Mouse (Mus musculus): Measurements from ENCODE around the gene Hist1h1t. TPM values are rescaled to one million over a fixed set of nuclear protein-coding genes. Genes with fewer than 3 reads are reported as not detected.
"Not testable (repeated sequence)": the region's sequence is repeated elsewhere in the genome, so short reads cannot be mapped to it uniquely, and the experiment has no call there.

Gene Hist1h1t
- polyA plus RNA-seq, 1 experiment from 2014 or later: not detected

- Histone ChIP-seq H3K9me3 (replicated peaks) (no peaks in the 10 kb centered on the region), H3K4me3 (no peak overlapping the region), H3K36me3 (no peaks in the 10 kb centered on the region), H3K27me3 (replicated peaks) (0 out of 2 replicates have a peak, but pooled peaks cover 4% of the 10 kb centered on the region), H3K4me2 (no peak overlapping the region), H3K4me1 (peaks cover 31% of the 10 kb centered on the region), H3K9ac (no peak overlapping the region), H3K27ac (no peak overlapping the region)
- 56% methylated on average over 4 of the region's 4 CpGs for WGBS (ENCODE audit: insufficient replicate concordance)
- no peak for ATAC-seq
These were observed 6.6 kb downstream of the Hist1h1t start for GRCm38 (mm10) chr13:23702220-23702619.

DNA sequence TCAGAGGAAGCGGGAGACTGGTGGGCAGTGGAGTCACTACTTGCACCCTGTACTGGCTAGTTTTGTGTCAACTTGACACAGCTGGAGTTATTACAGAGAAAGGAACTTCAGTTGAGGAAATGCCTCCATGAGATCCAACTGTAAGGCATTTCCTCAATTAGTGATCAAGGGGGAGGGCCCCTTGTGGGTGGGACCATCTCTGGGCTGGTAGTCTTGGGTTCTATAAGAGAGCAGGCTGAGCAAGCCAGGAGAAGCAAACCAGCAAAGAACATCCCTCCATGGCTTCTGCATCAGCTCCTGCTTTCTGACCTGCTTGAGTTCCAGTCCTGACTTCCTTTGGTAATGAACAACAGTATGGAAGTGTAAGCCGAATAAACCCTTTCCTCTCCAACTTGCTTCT, 7.2 kb downstream of the Hist1h1t start:
- 74% methylated on average over 2 of the region's 2 CpGs for WGBS (ENCODE audit: insufficient replicate concordance)
- not testable (repeated sequence) for ATAC-seq; H3K4me2 ChIP-seq; H3K36me3 ChIP-seq; H3K27me3 ChIP-seq (replicated peaks); H3K27ac ChIP-seq; H3K9me3 ChIP-seq (replicated peaks); H3K4me3 ChIP-seq; H3K9ac ChIP-seq
- H3K4me1 ChIP-seq: peaks cover 28% of the 10 kb centered on the region

GRCm38 (mm10) chr13:23705751-23706356, 10.2 kb downstream of the Hist1h1t start:
- H3K4me3 ChIP-seq: no peak overlapping the region
- H3K27me3 ChIP-seq (replicated peaks): peaks cover 28% of the 10 kb centered on the region
- 72% methylated on average over 7 of the region's 7 CpGs for WGBS (ENCODE audit: insufficient replicate concordance)
- H3K9me3 ChIP-seq (replicated peaks): no peaks in the 10 kb centered on the region
- H3K9ac ChIP-seq: no peak overlapping the region
- H3K4me2 ChIP-seq: no peak overlapping the region
- H3K4me1 ChIP-seq: peaks cover 26% of the 10 kb centered on the region
- no peak overlapping the region for H3K27ac ChIP-seq
- no peaks in the 10 kb centered on the region for H3K36me3 ChIP-seq
- ATAC-seq: no peak

- H3K27me3 ChIP-seq (replicated peaks): peaks cover 36% of the 10 kb centered on the region
- no peaks in the 10 kb centered on the region for H3K9me3 ChIP-seq (replicated peaks)
- 78% methylated on average over 12 of the region's 12 CpGs for WGBS (ENCODE audit: insufficient replicate concordance)
- no peak overlapping the region for H3K9ac ChIP-seq
- H3K4me2 ChIP-seq: no peak overlapping the region
- no peak for ATAC-seq
- no peak overlapping the region for H3K27ac ChIP-seq
- H3K4me1 ChIP-seq: peaks cover 25% of the 10 kb centered on the region
- no peaks in the 10 kb centered on the region for H3K36me3 ChIP-seq
- no peak overlapping the region for H3K4me3 ChIP-seq
These were observed 11.2 kb downstream of the Hist1h1t start for GRCm38 (mm10) chr13:23706771-23707170.

DNA sequence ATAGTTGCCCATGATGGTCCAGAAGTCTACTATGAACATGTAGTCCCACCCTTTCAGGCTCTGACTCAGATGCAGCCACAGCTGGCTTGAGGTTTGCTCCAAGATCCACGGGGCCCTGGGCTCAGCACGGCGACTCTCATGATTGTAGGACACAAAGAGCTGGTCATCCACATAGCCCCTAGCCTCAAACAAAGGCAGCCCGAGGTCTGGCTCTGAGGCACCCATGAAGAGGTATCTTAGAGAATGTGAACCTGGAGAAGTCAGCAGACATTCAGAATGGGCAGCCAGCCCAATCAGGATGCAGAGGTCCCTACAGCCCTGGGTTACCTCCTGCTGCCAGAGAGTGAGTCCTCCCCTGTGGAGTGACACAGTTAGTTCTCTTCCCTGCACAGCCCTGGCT, 12.4 kb downstream of the Hist1h1t start:
- no peaks in the 10 kb centered on the region for H3K36me3 ChIP-seq
- no peaks in the 10 kb centered on the region for H3K9me3 ChIP-seq (replicated peaks)
- peaks cover 36% of the 10 kb centered on the region for H3K27me3 ChIP-seq (replicated peaks)
- no peak overlapping the region for H3K4me3 ChIP-seq
- no peak overlapping the region for H3K27ac ChIP-seq
- no peak overlapping the region for H3K4me2 ChIP-seq
- no peak overlapping the region for H3K9ac ChIP-seq
- peaks cover 24% of the 10 kb centered on the region for H3K4me1 ChIP-seq
- ATAC-seq: no peak
- WGBS (ENCODE audit: insufficient replicate concordance): 76% methylated on average over 4 of the region's 4 CpGs

GRCm38 (mm10) chr13:23708654-23709053, 13.0 kb downstream of the Hist1h1t start:
- H3K27ac ChIP-seq: no peak overlapping the region
- no peaks in the 10 kb centered on the region for H3K36me3 ChIP-seq
- H3K9ac ChIP-seq: no peak overlapping the region
- H3K27me3 ChIP-seq (replicated peaks): peaks cover 36% of the 10 kb centered on the region
- no peak overlapping the region for H3K4me3 ChIP-seq
- H3K4me1 ChIP-seq: peaks cover 22% of the 10 kb centered on the region
- H3K4me2 ChIP-seq: no peak overlapping the region
- H3K9me3 ChIP-seq (replicated peaks): no peaks in the 10 kb centered on the region
- ATAC-seq: no peak
- WGBS (ENCODE audit: insufficient replicate concordance): 77% methylated on average over 4 of the region's 4 CpGs

GRCm38 (mm10) chr13:23709714-23710373, 14.2 kb downstream of the Hist1h1t start:
- peak overlapping the region; percentile 68 for H3K4me2 ChIP-seq
- peak overlapping the region; percentile 57 for H3K4me3 ChIP-seq
- no peaks in the 10 kb centered on the region for H3K36me3 ChIP-seq
- 37% methylated on average over 15 of the region's 15 CpGs for WGBS (ENCODE audit: insufficient replicate concordance)
- H3K4me1 ChIP-seq: peaks cover 22% of the 10 kb centered on the region
- peak overlapping the region; percentile 59 for H3K27ac ChIP-seq
- ATAC-seq: 0 out of 2 replicates have a peak, but pooled peaks have one; percentile 18
- H3K9ac ChIP-seq: peak overlapping the region; percentile 70
- H3K9me3 ChIP-seq (replicated peaks): no peaks in the 10 kb centered on the region
- H3K27me3 ChIP-seq (replicated peaks): peaks cover 36% of the 10 kb centered on the region

GRCm38 (mm10) chr13:23710374-23711089, 14.9 kb downstream of the Hist1h1t start, which contains the start of gene Hfe:
Hfe (minus strand) TSS chr13:23710854.
- peak within 1 kb of the TSS; percentile 59 for H3K27ac ChIP-seq
- peak; percentile 49; the same call in 1 of the 2 replicates for ATAC-seq
- 2% methylated on average over 17 of the region's 17 CpGs for WGBS (ENCODE audit: insufficient replicate concordance)
- H3K9me3 ChIP-seq (replicated peaks): no peaks in the 10 kb centered on the region
- peak within 1 kb of the TSS; percentile 68 for H3K4me2 ChIP-seq
- peaks cover 36% of the 10 kb centered on the region for H3K27me3 ChIP-seq (replicated peaks)
- no peaks in the 10 kb centered on the region for H3K36me3 ChIP-seq
- peaks cover 22% of the 10 kb centered on the region for H3K4me1 ChIP-seq
- peak within 1 kb of the TSS; percentile 57 for H3K4me3 ChIP-seq
- peak within 1 kb of the TSS; percentile 70 for H3K9ac ChIP-seq

DNA sequence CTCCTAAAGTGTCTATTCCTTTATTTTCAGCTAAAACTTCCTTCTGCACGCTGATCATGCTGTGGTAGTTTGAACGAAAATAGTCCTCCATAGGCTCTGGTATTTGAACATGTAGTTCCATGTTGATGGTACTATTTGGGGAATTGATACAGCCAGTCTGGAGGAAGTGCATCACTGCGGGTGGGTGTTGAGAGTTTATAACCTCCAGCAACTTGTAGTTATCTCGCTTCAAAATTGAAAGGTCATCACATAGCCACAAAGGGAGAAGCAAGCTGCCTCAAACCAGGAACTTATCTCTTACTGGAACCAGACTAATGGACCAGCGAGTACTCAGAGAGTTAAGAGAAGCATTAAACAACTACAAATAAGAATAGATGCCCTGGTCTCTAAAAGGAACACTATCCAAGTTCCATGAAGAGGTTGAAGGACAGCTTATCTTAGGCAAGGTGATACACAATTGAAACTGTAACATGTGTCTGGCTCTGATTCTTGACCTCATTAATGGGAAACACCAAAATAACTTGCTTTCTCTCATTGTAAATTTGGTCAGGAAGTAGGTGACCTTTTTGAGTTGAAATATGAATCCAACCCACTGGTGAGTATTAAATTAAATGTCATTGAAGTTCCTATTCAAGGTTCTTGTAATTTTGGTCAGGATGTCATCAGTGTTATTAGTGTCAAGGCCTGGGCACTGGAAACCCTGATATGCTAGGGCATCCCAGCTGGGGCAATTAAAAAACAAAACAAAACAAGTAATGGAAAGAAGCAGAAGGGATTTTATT, 20.8 kb downstream of the Hist1h1t start:
- ATAC-seq: no peak
- Histone ChIP-seq H3K9me3 (replicated peaks) (no peaks in the 10 kb centered on the region), H3K9ac (no peak overlapping the region), H3K36me3 (no peaks in the 10 kb centered on the region), H3K27me3 (replicated peaks) (peaks cover 2% of the 10 kb centered on the region), H3K4me3 (no peak overlapping the region), H3K4me1 (0 out of 2 replicates have a peak, but pooled peaks cover 4% of the 10 kb centered on the region), H3K27ac (no peak overlapping the region), H3K4me2 (no peak overlapping the region)
- 27% methylated on average over 5 of the region's 5 CpGs for WGBS (ENCODE audit: insufficient replicate concordance)

DNA sequence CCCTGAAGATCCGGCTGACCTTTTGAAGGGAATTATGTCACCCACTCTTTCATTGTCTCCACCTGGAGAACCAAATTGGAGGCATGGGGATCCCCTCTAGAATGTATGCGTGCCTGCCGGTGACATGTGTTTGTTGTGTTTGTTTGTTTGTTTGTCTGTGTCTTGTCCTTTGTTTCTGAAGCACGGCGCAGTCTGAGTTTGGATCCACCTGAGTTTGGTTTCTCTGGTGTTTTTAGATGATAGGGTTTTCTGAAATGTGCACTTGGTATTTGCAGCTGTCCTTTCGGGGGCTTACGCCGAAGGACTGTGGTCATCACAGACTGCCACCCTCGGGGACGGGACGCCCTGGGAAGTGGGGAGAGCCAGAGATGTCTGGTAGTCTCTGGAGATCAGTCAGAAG, 21.6 kb downstream of the Hist1h1t start:
- H3K9ac ChIP-seq: no peak overlapping the region
- no peak overlapping the region for H3K4me3 ChIP-seq
- H3K27ac ChIP-seq: 0 out of 2 replicates have a peak overlapping the region, but pooled peaks have one; percentile 20
- 0 out of 2 replicates have a peak, but pooled peaks cover 3% of the 10 kb centered on the region for H3K4me1 ChIP-seq
- H3K36me3 ChIP-seq: no peaks in the 10 kb centered on the region
- WGBS (ENCODE audit: insufficient replicate concordance): 44% methylated on average over 11 of the region's 11 CpGs
- H3K27me3 ChIP-seq (replicated peaks): no peaks in the 10 kb centered on the region; the same call in 1 of the 2 replicates
- no peak for ATAC-seq
- H3K4me2 ChIP-seq: no peak overlapping the region
- no peaks in the 10 kb centered on the region for H3K9me3 ChIP-seq (replicated peaks)

DNA sequence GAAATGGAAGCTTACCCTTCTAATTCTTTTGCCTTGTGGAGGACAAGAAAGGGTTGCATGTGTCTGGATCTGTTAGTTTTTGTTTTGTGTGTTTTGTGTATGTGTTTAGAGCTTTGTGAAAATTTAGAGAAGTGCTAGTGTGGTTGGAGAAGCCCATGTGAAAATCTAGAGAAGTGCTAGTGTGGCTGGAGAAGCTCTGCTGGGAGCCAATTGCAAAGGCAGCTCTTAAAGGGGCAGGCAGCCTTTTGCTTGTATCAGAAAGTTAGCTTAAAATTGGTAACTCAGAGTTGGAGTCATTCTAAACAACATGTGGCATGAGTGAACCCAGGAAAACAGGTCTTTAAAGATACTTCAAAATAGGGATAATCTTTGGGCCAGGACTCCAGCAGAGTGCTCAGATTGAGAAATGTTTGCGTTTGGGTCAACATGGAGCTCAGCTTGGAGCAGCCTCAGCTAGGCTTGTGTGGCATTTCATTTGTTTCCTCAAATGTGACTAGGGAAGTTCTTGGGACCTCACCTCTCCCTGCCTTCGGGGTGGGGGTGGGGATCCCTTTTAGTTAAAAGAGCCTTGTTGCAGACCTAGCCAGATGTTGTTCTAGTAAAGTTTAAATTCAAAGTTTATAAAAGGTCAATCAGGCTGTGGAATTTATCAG, 22.1 kb downstream of the Hist1h1t start:
- not testable (repeated sequence) for H3K27me3 ChIP-seq (replicated peaks); ATAC-seq; H3K4me1 ChIP-seq; H3K9me3 ChIP-seq (replicated peaks); H3K9ac ChIP-seq; H3K4me2 ChIP-seq; H3K36me3 ChIP-seq; H3K4me3 ChIP-seq
- H3K27ac ChIP-seq: 0 out of 2 replicates have a peak overlapping the region, but pooled peaks have one; percentile 20
- WGBS (ENCODE audit: insufficient replicate concordance): 12% methylated on average over 2 of the region's 2 CpGs
